Mouse (Mus musculus) neural tube, embryonic 12.5 days (tissue): ENCODE results near the gene Eftud2. TPM values are rescaled to one million over a fixed set of nuclear protein-coding genes. Genes with fewer than 3 reads are reported as not detected.

Experiments used
- ATAC-seq: fragments of 200-750 bp; cut with Nextera tagmentation; 2 replicates; pipeline ENCODE4 v1.8.0; 2017; ENCODE audit warnings: low read depth, mild to moderate bottlenecking, moderate TSS enrichment, moderate library complexity; ENCODE audit not compliant: low FRiP score
- H3K27ac ChIP-seq: fragments of 300-500 bp; sonication (generic); 2 replicates; pipeline ENCODE4 v1.5.1; 2016
- H3K27me3 ChIP-seq: fragments of 300-500 bp; sonication (generic); replicated peaks from 2 replicates; pipeline ENCODE4 v1.6.1; 2016; ENCODE audit warnings: mild to moderate bottlenecking
- H3K36me3 ChIP-seq: fragments of 300-500 bp; sonication (generic); 2 replicates; pipeline ENCODE4 v1.6.1; 2016; ENCODE audit warnings: mild to moderate bottlenecking
- H3K4me1 ChIP-seq: fragments of 300-500 bp; sonication (generic); 2 replicates; pipeline ENCODE4 v1.6.1; 2016
- H3K4me2 ChIP-seq: fragments of 300-500 bp; sonication (generic); replicated peaks from 2 replicates; pipeline ENCODE4 v1.6.1; 2016; ENCODE audit warnings: mild to moderate bottlenecking
- H3K4me3 ChIP-seq: fragments of 300-500 bp; sonication (generic); 2 replicates; pipeline ENCODE4 v1.5.1; 2016
- H3K9ac ChIP-seq: fragments of 300-500 bp; sonication (generic); 2 replicates; pipeline ENCODE4 v1.6.1; 2016; ENCODE audit warnings: mild to moderate bottlenecking
- H3K9me3 ChIP-seq: fragments of 300-500 bp; sonication (generic); 2 replicates; pipeline ENCODE4 v1.6.1; 2016; ENCODE audit warnings: mild to moderate bottlenecking
- WGBS: fragments of 180-500 bp; shearing (Covaris S2); methylation state at CpG from one replicate; pipeline ENCODE4 v1.1.7; 2016; 5-methylcytosine and 5-hydroxymethylcytosine counted together
- polyA plus RNA-seq: library from polyadenylated mRNA; unstranded; fragments of >200 nt; fragmentation: Nextera tagmentation; extraction: Ambion mirVana; gene quantifications from 2 replicates; pipeline ENCODE4 v1.2.1, GENCODE M21; 2016

The Eftud2 gene
- polyA plus RNA-seq: 204 and 218 TPM in 2 replicates

- H3K27ac ChIP-seq: 0 out of 2 replicates have a peak within 1 kb of the TSS, but pooled peaks have one; percentile 33
- no peaks in the 10 kb centered on the region for H3K9me3 ChIP-seq
- 0 out of 2 replicates have a peak, but pooled peaks cover 9% of the 10 kb centered on the region for H3K27me3 ChIP-seq
- H3K9ac ChIP-seq: peak within 1 kb of the TSS; percentile 72
- peak within 1 kb of the TSS; percentile 66 for H3K4me2 ChIP-seq
- peak; percentile 90 for ATAC-seq
- peak within 1 kb of the TSS; percentile 63 for H3K4me3 ChIP-seq
- H3K4me1 ChIP-seq: peaks cover 18% of the 10 kb centered on the region
- under 1% methylated on average over 62 of the region's 62 CpGs for WGBS
- H3K36me3 ChIP-seq: peaks cover 16% of the 10 kb centered on the region
These were observed at the start of gene Eftud2, which contains the start of gene Ccdc103 for GRCm38 (mm10) chr11:102880585-102881313. Gene Eftud2 (minus strand): TSS chr11:102880985. Gene Ccdc103 (plus strand): TSS chr11:102881204.

- no peaks in the 10 kb centered on the region for H3K9me3 ChIP-seq
- no peak; the same call in 1 of the 2 replicates for ATAC-seq
- peaks cover 22% of the 10 kb centered on the region for H3K4me1 ChIP-seq
- H3K9ac ChIP-seq: no peak overlapping the region
- no peaks in the 10 kb centered on the region for H3K27me3 ChIP-seq
- peak overlapping the region; percentile 74 for H3K4me2 ChIP-seq
- peak overlapping the region; percentile 69 for H3K27ac ChIP-seq
- 4% methylated on average over 10 of the region's 10 CpGs for WGBS
- peak overlapping the region; percentile 73 for H3K4me3 ChIP-seq
- H3K36me3 ChIP-seq: peaks cover 5% of the 10 kb centered on the region; the same call in 1 of the 2 replicates
These were observed 44.5 kb upstream of the Eftud2 start for GRCm38 (mm10) chr11:102925351-102925717.

DNA sequence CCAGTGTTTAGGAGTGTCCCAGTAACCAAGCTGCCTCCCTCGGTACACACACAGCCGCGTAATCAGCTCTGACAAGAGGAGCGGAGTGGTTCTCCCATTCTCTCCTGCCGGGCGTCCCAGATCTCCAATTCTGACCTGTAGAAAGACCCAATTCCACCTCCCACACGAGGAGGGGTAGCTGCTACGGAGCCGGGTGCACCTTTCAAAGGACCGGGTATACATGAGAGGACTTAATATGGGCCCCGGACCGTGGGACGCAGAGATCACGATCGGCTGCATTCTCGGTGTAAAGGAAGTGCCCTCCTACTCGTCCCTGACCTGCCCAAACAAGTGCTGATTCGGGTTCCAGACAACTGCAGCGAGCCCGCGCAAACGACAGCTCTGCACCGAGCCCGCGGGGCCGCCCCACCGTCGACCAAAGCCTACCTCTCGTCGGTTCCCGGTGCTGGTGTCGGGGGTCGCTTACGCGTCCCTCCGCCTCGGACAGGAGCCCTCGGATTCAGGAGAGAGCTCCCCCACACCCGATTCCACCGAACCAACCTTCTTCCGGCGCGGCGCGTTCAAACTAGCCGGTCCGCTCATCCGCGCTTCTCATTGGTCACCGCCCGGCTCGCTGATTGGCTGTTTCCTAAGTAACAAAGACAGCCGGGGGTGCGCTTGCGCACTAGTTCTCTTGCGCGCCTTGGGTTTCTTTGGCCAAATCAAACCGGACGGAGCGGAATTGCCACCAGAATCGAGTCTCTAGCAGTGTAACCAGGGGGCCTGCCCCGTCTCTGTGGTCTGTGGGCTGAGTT, 44.0 kb upstream of the Eftud2 start, which contains the start of gene Kif18b:
Kif18b (minus strand) TSS at position 568 of the 794 bp plus-strand sequence.
- peak within 1 kb of the TSS; percentile 73 for H3K4me3 ChIP-seq
- H3K4me2 ChIP-seq: peak within 1 kb of the TSS; percentile 74
- under 1% methylated on average over 62 of the region's 62 CpGs for WGBS
- H3K27ac ChIP-seq: peak within 1 kb of the TSS; percentile 69
- H3K4me1 ChIP-seq: peaks cover 22% of the 10 kb centered on the region
- H3K9ac ChIP-seq: peak within 1 kb of the TSS; percentile 57
- H3K27me3 ChIP-seq: no peaks in the 10 kb centered on the region
- peaks cover 5% of the 10 kb centered on the region; the same call in 1 of the 2 replicates for H3K36me3 ChIP-seq
- no peaks in the 10 kb centered on the region for H3K9me3 ChIP-seq
- peak; percentile 83; the same call in 1 of the 2 replicates for ATAC-seq

- no peaks in the 10 kb centered on the region for H3K9me3 ChIP-seq
- no peaks in the 10 kb centered on the region for H3K27me3 ChIP-seq
- peaks cover 5% of the 10 kb centered on the region; the same call in 1 of the 2 replicates for H3K36me3 ChIP-seq
- no peak for ATAC-seq
- no peak overlapping the region for H3K4me3 ChIP-seq
- no peak overlapping the region for H3K9ac ChIP-seq
- H3K4me1 ChIP-seq: peaks cover 22% of the 10 kb centered on the region
- H3K4me2 ChIP-seq: no peak overlapping the region
- no peak overlapping the region for H3K27ac ChIP-seq
- WGBS: 77% methylated on average over 6 of the region's 6 CpGs
These were observed 40.7 kb upstream of the Eftud2 start for GRCm38 (mm10) chr11:102921491-102921890.

GRCm38 (mm10) chr11:102918077-102918476, 37.3 kb upstream of the Eftud2 start:
- Histone ChIP-seq H3K4me2 (no peak overlapping the region), H3K9me3 (no peaks in the 10 kb centered on the region), H3K4me1 (peaks cover 13% of the 10 kb centered on the region), H3K4me3 (no peak overlapping the region), H3K9ac (no peak overlapping the region), H3K27ac (no peak overlapping the region), H3K27me3 (no peaks in the 10 kb centered on the region), H3K36me3 (peaks cover 36% of the 10 kb centered on the region)
- ATAC-seq: no peak
- 85% methylated on average over 4 of the region's 4 CpGs for WGBS

- no peak overlapping the region for H3K4me3 ChIP-seq
- H3K36me3 ChIP-seq: peaks cover 44% of the 10 kb centered on the region
- no peak for ATAC-seq
- no peaks in the 10 kb centered on the region for H3K9me3 ChIP-seq
- no peaks in the 10 kb centered on the region for H3K27me3 ChIP-seq
- H3K4me1 ChIP-seq: no peaks in the 10 kb centered on the region
- no peak overlapping the region for H3K9ac ChIP-seq
- H3K4me2 ChIP-seq: no peak overlapping the region
- 88% methylated on average over 9 of the region's 9 CpGs for WGBS
- no peak overlapping the region for H3K27ac ChIP-seq
These were observed 34.6 kb upstream of the Eftud2 start for GRCm38 (mm10) chr11:102915380-102915779.

DNA sequence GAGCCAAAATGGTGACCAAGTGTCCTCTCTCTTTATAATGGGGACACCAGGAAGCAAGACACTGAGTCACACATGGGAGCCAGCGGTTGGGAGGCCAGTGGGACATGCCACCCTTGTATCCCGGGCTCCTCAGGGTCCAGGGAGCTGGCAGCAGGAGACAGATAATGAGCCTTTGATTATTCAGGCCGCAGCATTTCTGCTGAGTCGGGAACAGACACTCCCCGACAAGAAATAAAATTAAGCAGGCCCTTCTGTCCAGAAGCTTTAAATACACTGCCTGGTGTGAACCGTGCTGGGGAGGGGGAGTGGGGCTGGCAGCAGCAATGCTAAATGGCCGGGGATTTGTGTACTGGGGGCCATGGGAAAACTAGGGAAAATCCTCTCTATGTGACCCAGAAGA, 30.6 kb upstream of the Eftud2 start:
- Histone ChIP-seq H3K27me3 (no peaks in the 10 kb centered on the region), H3K9ac (no peak overlapping the region), H3K4me3 (no peak overlapping the region), H3K4me2 (no peak overlapping the region), H3K4me1 (no peaks in the 10 kb centered on the region), H3K36me3 (peaks cover 83% of the 10 kb centered on the region), H3K9me3 (no peaks in the 10 kb centered on the region), H3K27ac (no peak overlapping the region)
- WGBS: 73% methylated on average over 7 of the region's 7 CpGs
- no peak for ATAC-seq

- Histone ChIP-seq H3K4me2 (no peak overlapping the region), H3K27ac (no peak overlapping the region), H3K4me3 (no peak overlapping the region), H3K36me3 (peaks cover 35% of the 10 kb centered on the region), H3K4me1 (0 out of 2 replicates have a peak, but pooled peaks cover 4% of the 10 kb centered on the region), H3K9ac (no peak overlapping the region), H3K9me3 (no peaks in the 10 kb centered on the region), H3K27me3 (no peaks in the 10 kb centered on the region)
- ATAC-seq: no peak
- 67% methylated on average over 7 of the region's 7 CpGs for WGBS
These were observed 22.9 kb upstream of the Eftud2 start for GRCm38 (mm10) chr11:102903654-102904053.

- Histone ChIP-seq H3K9me3 (no peaks in the 10 kb centered on the region), H3K27me3 (no peaks in the 10 kb centered on the region), H3K4me2 (no peak overlapping the region), H3K36me3 (peaks cover 19% of the 10 kb centered on the region), H3K9ac (no peak overlapping the region), H3K27ac (no peak overlapping the region), H3K4me3 (no peak overlapping the region), H3K4me1 (0 out of 2 replicates have a peak, but pooled peaks cover 4% of the 10 kb centered on the region)
- WGBS: 80% methylated on average over 5 of the region's 5 CpGs
- no peak for ATAC-seq
These were observed 21.3 kb upstream of the Eftud2 start for GRCm38 (mm10) chr11:102902107-102902506.

DNA sequence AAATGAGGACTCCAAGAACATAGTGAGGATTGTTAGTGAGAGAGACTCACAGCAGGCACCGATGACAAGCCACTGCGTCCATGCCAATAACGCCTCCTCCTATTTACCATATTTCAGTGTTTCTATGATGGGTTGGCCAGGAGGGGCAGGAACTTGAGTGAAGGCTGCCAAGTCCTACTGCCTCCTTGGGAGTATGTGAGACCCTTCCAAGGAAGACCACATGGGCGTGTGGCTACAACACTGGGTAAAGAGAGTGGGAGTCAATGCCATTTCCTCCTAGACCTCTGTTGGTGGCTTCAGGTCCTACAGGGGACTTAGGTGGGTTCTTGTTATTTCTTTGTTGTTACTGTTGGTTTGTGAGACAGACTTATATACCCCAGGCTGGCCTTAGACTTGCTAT, 20.4 kb upstream of the Eftud2 start:
- ATAC-seq: peak; percentile 21; the same call in 1 of the 2 replicates
- peaks cover 10% of the 10 kb centered on the region; the same call in 1 of the 2 replicates for H3K36me3 ChIP-seq
- H3K27me3 ChIP-seq: peaks cover 8% of the 10 kb centered on the region
- no peak overlapping the region for H3K4me2 ChIP-seq
- H3K9me3 ChIP-seq: no peaks in the 10 kb centered on the region
- no peak overlapping the region for H3K4me3 ChIP-seq
- no peak overlapping the region for H3K9ac ChIP-seq
- WGBS: 67% methylated on average over 4 of the region's 4 CpGs
- no peak overlapping the region for H3K27ac ChIP-seq
- 0 out of 2 replicates have a peak, but pooled peaks cover 4% of the 10 kb centered on the region for H3K4me1 ChIP-seq

DNA sequence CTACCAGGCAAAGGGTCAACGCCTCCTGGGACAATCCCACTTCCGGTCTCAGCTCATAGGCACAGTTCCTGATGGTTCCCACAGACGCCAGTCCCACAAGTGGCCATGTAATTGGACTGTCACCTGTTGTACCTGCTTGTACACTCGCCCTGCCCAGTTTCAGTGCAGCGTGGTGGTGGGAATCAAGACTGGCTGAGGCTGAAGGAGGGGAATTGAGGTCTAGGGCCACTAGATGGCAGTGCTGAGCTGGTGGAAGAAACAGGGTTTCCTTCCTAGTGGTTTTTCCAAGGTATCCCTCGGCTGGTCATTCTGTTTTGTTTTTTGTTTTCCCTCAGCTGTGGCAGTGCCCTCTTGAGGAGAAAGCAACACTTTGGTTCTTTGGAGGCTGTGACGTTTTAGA, 20.0 kb upstream of the Eftud2 start, which contains the start of gene Gfap:
Gfap (minus strand) TSS at position 150 of the 400 bp plus-strand sequence.
- Histone ChIP-seq H3K27me3 (peaks cover 10% of the 10 kb centered on the region), H3K9ac (no peak within 1 kb of the TSS), H3K4me2 (no peak within 1 kb of the TSS), H3K4me1 (0 out of 2 replicates have a peak, but pooled peaks cover 4% of the 10 kb centered on the region), H3K9me3 (no peaks in the 10 kb centered on the region), H3K27ac (no peak within 1 kb of the TSS), H3K36me3 (peaks cover 6% of the 10 kb centered on the region; the same call in 1 of the 2 replicates), H3K4me3 (no peak within 1 kb of the TSS)
- WGBS: 12% methylated on average over 7 of the region's 7 CpGs
- ATAC-seq: 0 out of 2 replicates have a peak, but pooled peaks have one; percentile 17

- WGBS: 76% methylated on average over 9 of the region's 9 CpGs
- Histone ChIP-seq H3K36me3 (no peaks in the 10 kb centered on the region), H3K4me2 (no peak overlapping the region), H3K27me3 (peaks cover 33% of the 10 kb centered on the region), H3K27ac (no peak overlapping the region), H3K9ac (no peak overlapping the region), H3K9me3 (no peaks in the 10 kb centered on the region), H3K4me3 (no peak overlapping the region), H3K4me1 (0 out of 2 replicates have a peak, but pooled peaks cover 5% of the 10 kb centered on the region)
- no peak for ATAC-seq
These were observed 17.6 kb upstream of the Eftud2 start for GRCm38 (mm10) chr11:102898408-102898807.
